Mouse (Mus musculus) hindbrain, embryonic 13.5 days (tissue): ENCODE results near the gene Pnliprp1. TPM values are rescaled to one million over a fixed set of nuclear protein-coding genes. Genes with fewer than 3 reads are reported as not detected.

ENCODE experiments used
- ATAC-seq: fragments of 200-750 bp; cut with Nextera tagmentation; 2 replicates; pipeline ENCODE4 v1.8.0; 2017; ENCODE audit warnings: moderate TSS enrichment; ENCODE audit not compliant: low FRiP score
- H3K27ac ChIP-seq: fragments of 300-500 bp; sonication (generic); 2 replicates; pipeline ENCODE4 v1.5.1; 2015; ENCODE audit warnings: inconsistent platforms, mild to moderate bottlenecking, moderate library complexity
- H3K27me3 ChIP-seq: fragments of 300-500 bp; sonication (generic); 2 replicates; pipeline ENCODE4 v1.6.1; 2015; ENCODE audit warnings: mild to moderate bottlenecking, inconsistent platforms
- H3K36me3 ChIP-seq: fragments of 300-500 bp; sonication (generic); 2 replicates; pipeline ENCODE4 v1.6.1; 2015; ENCODE audit warnings: mild to moderate bottlenecking, inconsistent platforms
- H3K4me1 ChIP-seq: fragments of 300-500 bp; sonication (generic); replicated peaks from 2 replicates; pipeline ENCODE4 v1.6.1; 2015; ENCODE audit warnings: inconsistent platforms
- H3K4me2 ChIP-seq: fragments of 300-500 bp; sonication (generic); 2 replicates; pipeline ENCODE4 v1.6.1; 2015; ENCODE audit warnings: inconsistent platforms, mild to moderate bottlenecking, moderate library complexity
- H3K4me3 ChIP-seq: fragments of 300-500 bp; sonication (generic); 2 replicates; pipeline ENCODE4 v1.5.1; 2015; ENCODE audit warnings: mild to moderate bottlenecking, inconsistent platforms
- H3K9ac ChIP-seq: fragments of 300-500 bp; sonication (generic); 2 replicates; pipeline ENCODE4 v1.6.1; 2015; ENCODE audit warnings: mild to moderate bottlenecking, inconsistent platforms
- H3K9me3 ChIP-seq: fragments of 300-500 bp; sonication (generic); 2 replicates; pipeline ENCODE4 v1.6.1; 2016; ENCODE audit warnings: inconsistent platforms
- WGBS: fragments of 180-500 bp; shearing (Covaris S2); methylation state at CpG from one replicate; pipeline ENCODE4 v1.1.7; 2015; 5-methylcytosine and 5-hydroxymethylcytosine counted together
- polyA plus RNA-seq: library from polyadenylated mRNA; unstranded; fragments of >200 nt; fragmentation: Nextera tagmentation; extraction: Ambion mirVana; gene quantifications from 2 replicates; pipeline ENCODE4 v1.2.1, GENCODE M21; 2015

Pnliprp1 gene
- polyA plus RNA-seq, 1 experiment from 2014 or later = 0.13 TPM

DNA sequence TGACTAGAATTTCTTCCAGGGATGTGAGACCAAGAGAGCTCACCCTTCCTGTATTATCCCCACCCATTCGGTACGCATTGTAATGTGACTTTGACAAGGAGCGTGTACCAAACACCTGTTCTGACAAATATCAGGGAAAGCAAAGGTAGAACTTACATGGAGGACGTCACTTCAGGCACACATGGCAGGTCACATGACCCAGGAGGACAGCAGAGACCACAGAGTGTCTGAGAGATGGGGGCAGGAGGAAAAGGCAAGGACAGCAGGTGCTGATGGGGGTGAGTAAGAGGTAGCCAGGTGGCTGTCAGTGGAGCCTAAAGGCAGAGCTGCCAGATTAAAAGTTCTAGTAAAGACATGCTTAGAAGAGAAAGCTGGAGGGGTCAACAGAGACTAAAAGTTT, 14.0 kb downstream of the Pnliprp1 start:
- no peaks in the 10 kb centered on the region for H3K36me3 ChIP-seq
- H3K4me1 ChIP-seq = no peaks in the 10 kb centered on the region
- WGBS = 91% methylated on average over 4 of the region's 4 CpGs
- H3K27ac ChIP-seq = no peak overlapping the region
- no peaks in the 10 kb centered on the region for H3K27me3 ChIP-seq
- no peak overlapping the region for H3K4me3 ChIP-seq
- no peak overlapping the region for H3K4me2 ChIP-seq
- H3K9me3 ChIP-seq = no peaks in the 10 kb centered on the region
- ATAC-seq = no peak
- no peak overlapping the region for H3K9ac ChIP-seq

- no peak overlapping the region for H3K4me2 ChIP-seq
- H3K4me3 ChIP-seq = no peak overlapping the region
- no peak for ATAC-seq
- H3K4me1 ChIP-seq = no peaks in the 10 kb centered on the region
- H3K36me3 ChIP-seq = no peaks in the 10 kb centered on the region
- no peak overlapping the region for H3K27ac ChIP-seq
- no peak overlapping the region for H3K9ac ChIP-seq
- H3K9me3 ChIP-seq = no peaks in the 10 kb centered on the region
- H3K27me3 ChIP-seq = no peaks in the 10 kb centered on the region
- WGBS = 76% methylated on average over 4 of the region's 4 CpGs
Observed at GRCm38 (mm10) chr19:58743736-58744135, 15.0 kb downstream of the Pnliprp1 start.

GRCm38 (mm10) chr19:58747498-58748000, 18.9 kb downstream of the Pnliprp1 start:
- Histone ChIP-seq H3K36me3 (no peaks in the 10 kb centered on the region), H3K4me2 (no peak overlapping the region), H3K4me3 (no peak overlapping the region), H3K9ac (no peak overlapping the region), H3K4me1 (no peaks in the 10 kb centered on the region), H3K9me3 (no peaks in the 10 kb centered on the region), H3K27me3 (no peaks in the 10 kb centered on the region), H3K27ac (no peak overlapping the region)
- ATAC-seq = no peak
- 90% methylated on average over 9 of the region's 9 CpGs for WGBS

DNA sequence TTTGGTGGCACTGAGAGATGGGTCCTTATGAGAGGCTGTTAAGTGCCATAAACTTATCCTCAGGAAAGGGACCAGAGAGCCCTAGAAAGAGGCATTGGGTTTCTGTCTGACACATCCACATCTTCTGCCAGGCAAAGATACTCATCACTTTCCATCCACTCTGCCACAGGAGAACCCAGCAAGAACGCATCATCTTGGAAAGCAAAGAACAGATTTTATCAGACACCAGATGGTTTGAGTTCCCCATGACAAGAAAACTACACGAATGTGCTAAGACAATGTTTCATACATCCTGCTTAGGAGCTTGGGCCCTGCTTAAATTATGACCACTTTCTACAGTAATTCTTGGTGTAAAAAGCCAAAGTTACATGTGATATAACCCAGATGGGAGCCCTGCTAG, 22.1 kb downstream of the Pnliprp1 start:
- no peaks in the 10 kb centered on the region for H3K4me1 ChIP-seq
- no peak overlapping the region for H3K4me3 ChIP-seq
- H3K4me2 ChIP-seq = no peak overlapping the region
- H3K9me3 ChIP-seq = peaks cover 8% of the 10 kb centered on the region; the same call in 1 of the 2 replicates
- 86% methylated on average over 2 of the region's 2 CpGs for WGBS
- no peak for ATAC-seq
- no peaks in the 10 kb centered on the region for H3K36me3 ChIP-seq
- H3K9ac ChIP-seq = no peak overlapping the region
- H3K27me3 ChIP-seq = no peaks in the 10 kb centered on the region
- H3K27ac ChIP-seq = no peak overlapping the region

DNA sequence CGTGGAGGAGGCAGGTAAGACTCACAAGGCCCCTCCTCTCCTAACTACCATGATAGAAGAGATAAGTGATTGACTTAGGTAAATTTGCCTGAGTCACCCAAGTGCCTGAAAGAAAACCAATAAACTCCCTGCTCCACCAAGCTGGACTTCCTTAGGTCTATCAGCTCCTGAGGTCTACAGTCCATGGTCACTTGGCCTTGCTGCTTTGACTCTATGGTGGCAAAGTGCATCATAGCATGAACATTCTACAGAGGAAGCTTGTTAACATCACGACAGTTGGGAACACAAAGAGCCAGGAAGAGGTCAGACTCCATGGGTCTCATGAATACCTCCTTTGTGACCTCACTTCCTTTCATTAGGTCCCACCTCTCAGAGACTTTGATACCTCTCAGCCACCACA, 22.8 kb downstream of the Pnliprp1 start:
- Histone ChIP-seq H3K27me3 (no peaks in the 10 kb centered on the region), H3K27ac (no peak overlapping the region), H3K4me2 (no peak overlapping the region), H3K36me3 (no peaks in the 10 kb centered on the region), H3K4me1 (no peaks in the 10 kb centered on the region), H3K9me3 (peaks cover 8% of the 10 kb centered on the region; the same call in 1 of the 2 replicates), H3K4me3 (no peak overlapping the region), H3K9ac (no peak overlapping the region)
- WGBS = 83% methylated on average over 2 of the region's 2 CpGs
- no peak for ATAC-seq

- Histone ChIP-seq H3K36me3 (no peaks in the 10 kb centered on the region), H3K9ac (no peak overlapping the region), H3K27ac (no peak overlapping the region), H3K4me1 (peaks cover 3% of the 10 kb centered on the region; the same call in 1 of the 2 replicates), H3K9me3 (peaks cover 8% of the 10 kb centered on the region; the same call in 1 of the 2 replicates), H3K4me2 (no peak overlapping the region), H3K27me3 (0 out of 2 replicates have a peak, but pooled peaks cover 4% of the 10 kb centered on the region), H3K4me3 (no peak overlapping the region)
- no peak for ATAC-seq
- 95% methylated on average over 4 of the region's 4 CpGs for WGBS
Observed at GRCm38 (mm10) chr19:58758871-58759270, 30.2 kb downstream of the Pnliprp1 start.

DNA sequence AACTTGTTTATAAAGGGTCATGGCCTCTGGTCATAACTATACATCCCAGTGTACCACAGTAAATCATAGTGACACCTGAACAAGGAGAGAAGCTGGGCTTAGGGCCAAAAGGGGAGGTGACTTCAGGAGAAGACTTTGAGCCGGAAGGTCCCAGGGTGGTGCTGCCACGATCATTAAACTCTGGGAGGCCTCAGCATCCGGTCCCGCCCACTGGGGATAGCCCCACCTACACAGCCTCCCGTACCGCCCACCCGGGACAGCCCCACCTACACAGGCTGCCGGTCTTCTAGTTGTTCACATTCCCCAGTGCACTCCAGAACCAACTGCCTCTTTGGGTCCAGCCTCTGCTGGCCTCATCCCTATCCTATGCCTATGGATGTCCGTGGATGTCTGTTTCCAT, 30.7 kb downstream of the Pnliprp1 start, which contains the start of gene Pnliprp2:
TSS of gene Pnliprp2 (plus strand) at position 297 of the 400 bp plus-strand sequence.
- Histone ChIP-seq H3K4me1 (peaks cover 3% of the 10 kb centered on the region; the same call in 1 of the 2 replicates), H3K27me3 (0 out of 2 replicates have a peak, but pooled peaks cover 6% of the 10 kb centered on the region), H3K4me2 (no peak within 1 kb of the TSS), H3K4me3 (no peak within 1 kb of the TSS), H3K9ac (no peak within 1 kb of the TSS), H3K9me3 (0 out of 2 replicates have a peak, but pooled peaks cover 4% of the 10 kb centered on the region), H3K27ac (no peak within 1 kb of the TSS), H3K36me3 (no peaks in the 10 kb centered on the region)
- WGBS = 73% methylated on average over 9 of the region's 9 CpGs
- ATAC-seq = no peak

DNA sequence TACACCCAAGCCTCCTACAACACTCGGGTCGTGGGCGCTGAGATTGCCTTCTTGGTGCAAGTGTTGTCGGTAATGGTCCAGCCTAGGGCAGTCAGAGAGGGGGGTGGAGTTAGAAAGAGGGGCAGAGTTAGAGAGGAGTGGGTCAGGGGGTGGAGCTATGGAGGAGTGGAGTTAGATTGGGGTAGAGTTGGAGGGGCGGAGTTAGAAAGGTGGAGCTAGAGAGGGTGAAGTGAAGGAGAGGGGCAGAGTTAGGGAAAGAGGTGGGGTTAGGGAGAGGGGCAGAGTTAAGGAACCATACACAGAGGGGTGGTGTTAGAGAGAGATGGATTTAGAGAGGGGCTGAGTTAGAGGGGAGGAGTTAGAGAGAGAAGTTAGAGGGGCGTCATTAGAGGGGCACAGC, 33.6 kb downstream of the Pnliprp1 start:
- H3K9me3 ChIP-seq = no peaks in the 10 kb centered on the region
- H3K4me3 ChIP-seq = no peak overlapping the region
- no peak overlapping the region for H3K27ac ChIP-seq
- no peak overlapping the region for H3K9ac ChIP-seq
- ATAC-seq = no peak
- H3K4me1 ChIP-seq = peaks cover 8% of the 10 kb centered on the region
- H3K36me3 ChIP-seq = no peaks in the 10 kb centered on the region
- WGBS = 30% methylated on average over 6 of the region's 6 CpGs
- no peak overlapping the region for H3K4me2 ChIP-seq
- H3K27me3 ChIP-seq = peaks cover 22% of the 10 kb centered on the region; the same call in 1 of the 2 replicates

DNA sequence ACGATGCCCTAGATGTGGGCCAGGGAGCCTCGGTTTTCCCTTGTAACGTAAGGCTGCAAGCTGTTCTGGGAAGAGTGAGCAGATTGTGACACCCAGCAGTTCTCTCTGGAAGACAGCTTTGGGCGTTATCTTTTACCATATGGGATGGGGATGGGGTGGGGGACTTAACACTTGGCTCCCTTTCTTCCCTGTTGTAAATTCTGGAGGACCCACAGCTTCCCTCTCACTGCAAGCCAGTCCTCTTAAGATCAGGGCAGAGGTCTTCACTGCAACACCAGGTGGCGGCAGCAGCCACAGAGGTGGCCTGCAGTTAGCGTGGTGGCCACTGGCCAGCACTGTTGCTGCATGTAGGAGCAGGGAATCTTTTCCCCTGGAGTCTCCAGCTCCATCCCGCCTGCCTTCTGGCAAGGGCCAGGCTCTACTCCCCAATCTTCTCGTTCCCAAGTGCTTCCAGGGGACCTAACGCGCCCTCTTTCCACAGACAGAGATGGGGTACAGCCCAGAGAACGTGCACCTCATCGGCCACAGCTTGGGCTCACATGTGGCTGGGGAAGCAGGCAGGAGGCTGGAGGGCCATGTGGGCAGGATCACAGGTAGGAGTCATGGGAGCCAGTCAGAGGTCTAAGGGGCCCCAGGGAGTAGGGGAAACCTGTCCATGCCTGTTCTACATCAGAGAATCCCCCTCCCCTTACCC, 34.3 kb downstream of the Pnliprp1 start:
- Histone ChIP-seq H3K36me3 (no peaks in the 10 kb centered on the region), H3K9ac (0 out of 2 replicates have a peak overlapping the region, but pooled peaks have one; percentile 29), H3K4me1 (peaks cover 10% of the 10 kb centered on the region), H3K4me2 (peak overlapping the region; percentile 27; the same call in 1 of the 2 replicates), H3K9me3 (no peaks in the 10 kb centered on the region), H3K27ac (no peak overlapping the region), H3K27me3 (peaks cover 28% of the 10 kb centered on the region; the same call in 1 of the 2 replicates), H3K4me3 (no peak overlapping the region)
- 10% methylated on average over 12 of the region's 12 CpGs for WGBS
- peak; percentile 59; the same call in 1 of the 2 replicates for ATAC-seq

DNA sequence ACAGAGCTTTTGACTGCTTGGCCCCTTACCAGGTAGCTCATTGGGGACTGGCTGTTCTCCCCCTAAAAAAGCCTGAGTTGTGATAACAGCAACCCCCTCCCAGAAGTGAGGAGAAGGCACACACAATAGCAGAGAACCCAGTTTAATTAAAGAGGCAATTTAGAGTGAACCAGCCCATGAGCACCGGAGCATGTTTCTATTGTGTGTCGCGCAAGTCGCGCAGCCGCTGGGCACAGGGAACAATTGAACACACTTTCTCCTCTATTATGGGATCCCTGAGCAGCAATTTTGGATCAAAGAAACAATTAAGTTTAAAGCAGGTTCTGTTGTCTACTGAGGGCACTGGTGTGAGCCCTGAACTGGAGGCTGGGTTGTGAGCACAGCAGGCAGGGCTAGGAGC, 38.6 kb downstream of the Pnliprp1 start:
- H3K4me3 ChIP-seq = no peak overlapping the region
- no peak overlapping the region for H3K27ac ChIP-seq
- no peaks in the 10 kb centered on the region for H3K9me3 ChIP-seq
- no peak for ATAC-seq
- no peak overlapping the region for H3K4me2 ChIP-seq
- 32% methylated on average over 6 of the region's 6 CpGs for WGBS
- peaks cover 31% of the 10 kb centered on the region for H3K27me3 ChIP-seq
- no peak overlapping the region for H3K9ac ChIP-seq
- H3K4me1 ChIP-seq = peaks cover 10% of the 10 kb centered on the region
- H3K36me3 ChIP-seq = no peaks in the 10 kb centered on the region

DNA sequence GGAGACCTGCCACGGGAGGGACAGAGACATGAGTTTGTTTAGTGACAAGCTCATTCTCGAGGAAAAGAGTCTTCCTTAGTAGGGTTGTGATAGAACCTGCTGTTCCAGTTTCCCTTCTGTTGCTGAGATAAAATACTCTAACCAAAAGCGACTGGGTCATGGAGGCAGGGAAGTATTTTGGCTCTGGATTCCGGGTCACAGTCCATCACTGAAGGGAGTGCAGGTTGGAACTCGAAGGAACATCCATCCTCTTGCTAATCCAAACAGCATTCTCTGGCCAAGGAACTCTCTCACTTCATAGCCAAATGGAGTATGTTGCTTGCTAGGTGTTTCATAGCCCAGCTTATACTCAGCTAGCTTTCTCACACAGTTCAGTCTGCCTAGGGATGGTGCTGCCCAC, 47.8 kb downstream of the Pnliprp1 start:
- Histone ChIP-seq H3K27me3 (0 out of 2 replicates have a peak, but pooled peaks cover 3% of the 10 kb centered on the region), H3K9ac (no peak overlapping the region), H3K4me2 (no peak overlapping the region), H3K36me3 (no peaks in the 10 kb centered on the region), H3K9me3 (no peaks in the 10 kb centered on the region), H3K4me1 (peaks cover 6% of the 10 kb centered on the region), H3K4me3 (no peak overlapping the region), H3K27ac (no peak overlapping the region)
- no peak for ATAC-seq
- WGBS = 81% methylated on average over 5 of the region's 5 CpGs

- no peak for ATAC-seq
- WGBS = 36% methylated on average over 4 of the region's 4 CpGs
Observed at GRCm38 (mm10) chr19:58781566-58781965, 52.9 kb downstream of the Pnliprp1 start.

More at GRCm38 (mm10) chr19:58781566-58781965, 52.9 kb downstream of the Pnliprp1 start:
- no peak overlapping the region for H3K4me2 ChIP-seq
- H3K4me1 ChIP-seq = peaks cover 28% of the 10 kb centered on the region
- no peaks in the 10 kb centered on the region for H3K9me3 ChIP-seq
- no peaks in the 10 kb centered on the region for H3K36me3 ChIP-seq
- H3K27me3 ChIP-seq = no peaks in the 10 kb centered on the region
- no peak overlapping the region for H3K9ac ChIP-seq
- H3K4me3 ChIP-seq = no peak overlapping the region
- H3K27ac ChIP-seq = peak overlapping the region; percentile 55
